Mouse (Mus musculus) stomach, postnatal 0 days (tissue): ENCODE results near the gene Kcnk5.

Experiments
- CTCF ChIP-seq: IDR thresholded peaks from 2 replicates; pipeline ENCODE4 v1.5.1; 2016; ENCODE audit warnings: antibody characterized with exemption, low read depth, mild to moderate bottlenecking, moderate library complexity
- EP300 ChIP-seq: optimal IDR thresholded peaks from 2 replicates; pipeline ENCODE3; 2016; ENCODE audit warnings: antibody characterized with exemption

DNA sequence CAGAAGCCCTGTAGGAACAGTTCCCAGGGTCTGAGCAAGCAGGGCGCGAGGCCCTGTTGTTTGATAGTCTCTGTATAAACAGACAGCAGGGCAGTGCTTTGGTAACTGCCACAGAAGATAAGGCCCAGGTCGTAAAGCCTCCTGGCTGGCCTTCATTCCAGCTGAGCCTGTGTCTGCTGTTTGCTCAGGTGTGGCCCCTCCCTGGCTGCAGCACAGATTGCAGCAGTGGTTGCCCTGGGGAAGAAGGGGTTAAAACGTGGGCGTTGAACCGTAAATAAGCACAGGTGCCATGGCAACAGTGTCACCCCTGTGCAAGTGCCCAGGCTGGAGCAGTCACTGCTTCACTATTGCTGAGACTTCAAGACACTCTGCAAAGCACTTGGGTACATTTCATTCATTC, 26.8 kb upstream of the Kcnk5 start:
- TF ChIP-seq EP300: no peak
- no peak for TF ChIP-seq CTCF
